Mouse (Mus musculus): ENCODE data around the gene Ankrd12. TPM values are rescaled to one million over a fixed set of nuclear protein-coding genes. Genes with fewer than 3 reads are reported as not detected.
A peak's percentile ranks its signal among the peaks of the same experiment; 100 is the strongest.

The Ankrd12 gene
- polyA plus RNA-seq, 1 experiment: 0.37 TPM

DNA sequence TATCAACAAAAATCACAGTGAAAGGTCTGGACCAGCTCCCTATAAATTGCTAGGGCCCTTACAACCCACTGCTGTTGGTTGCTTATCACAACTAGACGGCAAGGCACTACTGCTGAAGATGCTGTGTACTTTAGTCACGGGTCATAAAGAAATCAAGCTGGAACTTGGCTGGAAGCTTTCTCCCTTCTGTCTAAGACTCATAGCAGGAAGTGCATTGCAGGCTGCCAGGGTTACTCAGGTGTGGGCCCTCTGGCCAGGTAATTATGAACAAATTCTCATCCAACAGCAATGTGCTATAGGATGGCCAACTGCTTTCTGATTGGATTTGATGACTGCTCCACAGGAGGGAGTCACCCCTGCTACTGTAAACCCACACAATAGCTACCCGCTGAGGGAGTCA is 117.9 kb downstream of the Ankrd12 start:
- Histone ChIP-seq H3K36me3 (ENCODE audit: control insufficient read depth) (no peaks in the 10 kb centered on the region), H3K4me1 (ENCODE audit: control insufficient read depth) (peaks cover 9% of the 10 kb centered on the region), H3K27me3 (ENCODE audit: control insufficient read depth) (no peaks in the 10 kb centered on the region), H3K9me3 (ENCODE audit: control insufficient read depth, low read length) (no peaks in the 10 kb centered on the region), H3K4me3 (replicated peaks) (no peak overlapping the region)
- TF ChIP-seq TAL1 (IDR thresholded peaks at IDR 0.05; ENCODE audit: low read length): no peak
- TF ChIP-seq GATA1 (IDR thresholded peaks at IDR 0.05; ENCODE audit: low read length): no peak

DNA sequence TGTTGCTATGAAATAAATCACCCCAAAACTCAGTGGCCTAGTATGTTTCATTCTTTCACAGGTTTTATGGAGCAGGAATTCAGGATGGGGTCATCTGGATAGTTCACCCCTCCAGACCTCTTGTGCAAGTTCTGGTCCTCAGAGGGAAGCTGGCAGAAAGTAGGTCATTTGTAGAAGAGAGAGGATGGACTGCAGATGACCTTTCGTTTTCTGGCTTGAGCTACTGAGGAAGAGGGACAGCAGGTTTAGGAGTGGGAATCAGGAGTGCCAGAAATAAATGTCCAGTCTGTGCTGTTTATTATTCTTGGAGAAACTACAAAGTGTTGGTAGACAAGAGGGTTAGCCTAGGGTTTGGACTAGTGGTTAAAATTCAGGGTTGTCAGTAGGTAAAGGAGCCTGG is 118.5 kb downstream of the Ankrd12 start:
- Histone ChIP-seq H3K36me3 (ENCODE audit: control insufficient read depth) (no peaks in the 10 kb centered on the region), H3K9me3 (ENCODE audit: control insufficient read depth, low read length) (no peaks in the 10 kb centered on the region), H3K4me3 (replicated peaks) (no peak overlapping the region), H3K4me1 (ENCODE audit: control insufficient read depth) (peaks cover 10% of the 10 kb centered on the region), H3K27me3 (ENCODE audit: control insufficient read depth) (no peaks in the 10 kb centered on the region)
- no peak for TF ChIP-seq TAL1 (IDR thresholded peaks at IDR 0.05; ENCODE audit: low read length)

DNA sequence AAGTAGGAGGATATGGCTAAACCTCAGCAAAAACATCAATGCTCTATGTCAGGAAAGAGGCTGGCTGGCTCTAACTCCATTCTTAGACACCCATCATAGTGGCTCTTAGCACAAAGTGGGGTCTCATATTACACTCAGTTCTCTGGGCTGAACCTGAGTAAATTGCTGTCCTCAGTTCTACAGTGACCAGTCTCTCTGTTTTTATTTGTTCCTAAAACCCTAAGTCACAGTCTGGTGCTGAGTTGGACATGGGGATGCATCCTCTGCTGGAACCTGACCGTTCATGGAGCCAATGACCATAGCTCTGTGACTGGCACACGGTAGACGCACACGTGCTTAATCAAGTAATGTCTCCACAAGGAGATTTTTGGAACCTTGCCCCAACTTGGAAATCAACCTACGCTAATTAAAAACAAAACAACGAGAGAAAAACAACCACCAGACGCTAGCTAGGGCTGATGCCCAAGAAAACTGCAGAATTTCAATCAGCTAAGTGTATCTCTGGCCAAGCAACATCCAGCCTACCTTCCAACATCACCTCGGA is 119.0 kb downstream of the Ankrd12 start:
- Histone ChIP-seq H3K9me3 (ENCODE audit: control insufficient read depth, low read length) (no peaks in the 10 kb centered on the region), H3K36me3 (ENCODE audit: control insufficient read depth) (no peaks in the 10 kb centered on the region), H3K4me3 (replicated peaks) (no peak overlapping the region), H3K4me1 (ENCODE audit: control insufficient read depth) (peaks cover 10% of the 10 kb centered on the region), H3K27me3 (ENCODE audit: control insufficient read depth) (no peaks in the 10 kb centered on the region)
- TF ChIP-seq GATA1 (IDR thresholded peaks at IDR 0.05; ENCODE audit: low read length) (no peak), TAL1 (IDR thresholded peaks at IDR 0.05; ENCODE audit: low read length) (no peak)

DNA sequence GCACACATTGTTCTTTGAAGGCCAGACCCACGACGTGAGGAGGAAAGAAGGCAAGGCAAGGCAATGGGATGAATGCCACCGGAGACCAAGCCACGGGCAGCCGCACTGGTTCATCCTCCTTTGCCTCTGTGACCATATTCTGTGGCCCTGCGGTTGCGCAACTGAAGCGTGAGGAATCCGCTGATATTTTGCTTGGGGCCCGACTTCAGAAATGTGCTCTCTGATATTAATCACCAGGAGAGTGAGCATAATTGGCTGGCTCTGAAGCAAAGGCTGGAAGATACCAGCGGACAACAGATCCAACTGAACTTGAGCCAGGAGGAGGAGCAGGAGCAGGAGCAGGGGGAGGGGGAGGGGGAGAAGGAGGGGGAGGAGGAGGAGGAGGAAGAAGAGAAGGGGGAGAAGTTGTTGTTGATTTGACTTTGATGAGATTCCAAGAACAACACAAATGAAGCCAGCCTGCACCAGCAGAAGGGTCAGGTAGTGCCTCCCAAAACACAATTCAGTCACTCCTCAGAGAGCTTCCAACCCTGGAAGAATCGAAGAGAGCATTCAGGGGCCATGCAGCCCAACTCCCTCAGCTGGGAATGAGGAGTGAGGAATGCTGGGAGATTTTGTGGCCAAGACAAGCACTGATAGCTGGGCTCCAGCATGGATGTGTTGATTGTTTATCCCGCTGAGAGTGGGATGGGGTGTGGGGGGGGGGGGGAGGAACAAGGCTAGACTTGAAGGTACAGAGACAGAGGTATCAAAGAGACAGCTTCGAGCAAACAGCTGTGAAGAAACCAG is 119.7 kb downstream of the Ankrd12 start:
- TF ChIP-seq TAL1 (IDR thresholded peaks at IDR 0.05; ENCODE audit: low read length): no peak
- no peak for TF ChIP-seq GATA1 (IDR thresholded peaks at IDR 0.05; ENCODE audit: low read length)
- no peaks in the 10 kb centered on the region for H3K27me3 ChIP-seq (ENCODE audit: control insufficient read depth)
- H3K4me3 ChIP-seq (replicated peaks): no peak overlapping the region
- peaks cover 11% of the 10 kb centered on the region for H3K4me1 ChIP-seq (ENCODE audit: control insufficient read depth)
- H3K36me3 ChIP-seq (ENCODE audit: control insufficient read depth): no peaks in the 10 kb centered on the region
- H3K9me3 ChIP-seq (ENCODE audit: control insufficient read depth, low read length): no peaks in the 10 kb centered on the region

GRCm38 (mm10) chr17:65956140-65956539 is 120.7 kb downstream of the Ankrd12 start:
- H3K9me3 ChIP-seq (ENCODE audit: control insufficient read depth, low read length): no peaks in the 10 kb centered on the region

GRCm38 (mm10) chr17:65953959-65954358 is 122.9 kb downstream of the Ankrd12 start:
- Histone ChIP-seq H3K36me3 (ENCODE audit: control insufficient read depth) (no peaks in the 10 kb centered on the region), H3K4me3 (replicated peaks) (no peak overlapping the region), H3K9me3 (ENCODE audit: control insufficient read depth, low read length) (no peaks in the 10 kb centered on the region), H3K27me3 (ENCODE audit: control insufficient read depth) (no peaks in the 10 kb centered on the region), H3K4me1 (ENCODE audit: control insufficient read depth) (peaks cover 38% of the 10 kb centered on the region)
- TF ChIP-seq TAL1 (IDR thresholded peaks at IDR 0.05; ENCODE audit: low read length) (no peak), GATA1 (IDR thresholded peaks at IDR 0.05; ENCODE audit: low read length) (no peak)

More at GRCm38 (mm10) chr17:65956140-65956539, 120.7 kb downstream of the Ankrd12 start:
- Histone ChIP-seq H3K4me1 (ENCODE audit: control insufficient read depth) (peaks cover 19% of the 10 kb centered on the region), H3K36me3 (ENCODE audit: control insufficient read depth) (no peaks in the 10 kb centered on the region), H3K4me3 (replicated peaks) (no peak overlapping the region), H3K27me3 (ENCODE audit: control insufficient read depth) (no peaks in the 10 kb centered on the region)
- no peak for TF ChIP-seq GATA1 (IDR thresholded peaks at IDR 0.05; ENCODE audit: low read length)
- TF ChIP-seq TAL1 (IDR thresholded peaks at IDR 0.05; ENCODE audit: low read length): no peak

- Histone ChIP-seq H3K4me3 (replicated peaks) (no peak overlapping the region), H3K4me1 (ENCODE audit: control insufficient read depth) (peaks cover 35% of the 10 kb centered on the region), H3K9me3 (ENCODE audit: control insufficient read depth, low read length) (no peaks in the 10 kb centered on the region), H3K36me3 (ENCODE audit: control insufficient read depth) (peaks cover 14% of the 10 kb centered on the region), H3K27me3 (ENCODE audit: control insufficient read depth) (no peaks in the 10 kb centered on the region)
- TF ChIP-seq TAL1 (IDR thresholded peaks at IDR 0.05; ENCODE audit: low read length) (no peak), GATA1 (IDR thresholded peaks at IDR 0.05; ENCODE audit: low read length) (no peak)
Observed at GRCm38 (mm10) chr17:65952083-65952482, 124.8 kb downstream of the Ankrd12 start.

GRCm38 (mm10) chr17:65950622-65951404 is 126.1 kb downstream of the Ankrd12 start, which contains the start of gene Twsg1:
Gene Twsg1, minus strand, starts transcription at chr17:65951226.
- TF ChIP-seq GATA1 (IDR thresholded peaks at IDR 0.05; ENCODE audit: low read length) (no peak), TAL1 (IDR thresholded peaks at IDR 0.05; ENCODE audit: low read length) (no peak)
- Histone ChIP-seq H3K4me3 (replicated peaks) (peak within 1 kb of the TSS; percentile 85), H3K4me1 (ENCODE audit: control insufficient read depth) (peaks cover 31% of the 10 kb centered on the region), H3K27me3 (ENCODE audit: control insufficient read depth) (no peaks in the 10 kb centered on the region), H3K9me3 (ENCODE audit: control insufficient read depth, low read length) (no peaks in the 10 kb centered on the region), H3K36me3 (ENCODE audit: control insufficient read depth) (peaks cover 21% of the 10 kb centered on the region)

GRCm38 (mm10) chr17:65950183-65950582 is 126.7 kb downstream of the Ankrd12 start:
- Histone ChIP-seq H3K27me3 (ENCODE audit: control insufficient read depth) (no peaks in the 10 kb centered on the region), H3K4me1 (ENCODE audit: control insufficient read depth) (peaks cover 35% of the 10 kb centered on the region), H3K36me3 (ENCODE audit: control insufficient read depth) (peaks cover 25% of the 10 kb centered on the region), H3K4me3 (replicated peaks) (peak overlapping the region; percentile 85), H3K9me3 (ENCODE audit: control insufficient read depth, low read length) (no peaks in the 10 kb centered on the region)
- no peak for TF ChIP-seq GATA1 (IDR thresholded peaks at IDR 0.05; ENCODE audit: low read length)
- TF ChIP-seq TAL1 (IDR thresholded peaks at IDR 0.05; ENCODE audit: low read length): no peak

Data from erythroblast, embryonic 14.5 days (primary cell).